In the genomic region with DNA sequence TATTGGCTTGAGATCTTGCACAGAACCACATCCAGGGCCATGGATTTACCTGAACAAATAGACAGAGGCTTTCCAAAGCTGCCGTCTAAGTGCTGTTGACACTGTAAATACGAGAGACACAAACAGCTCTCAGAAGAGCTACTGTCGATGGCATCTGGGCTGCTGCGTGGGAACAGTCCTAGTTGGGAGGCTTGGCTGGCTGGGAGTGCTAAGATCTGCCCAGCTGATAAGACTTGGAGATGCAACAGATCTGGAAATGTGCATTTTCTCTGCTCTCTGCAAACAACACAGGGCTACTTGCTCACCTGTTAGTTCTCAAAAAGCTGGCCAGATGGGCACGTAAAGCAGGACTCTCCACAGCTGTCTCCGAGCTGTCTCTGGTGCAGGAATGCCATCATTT, we compare ENCODE assay signal across 30 mouse cellular contexts.
"Had no signal": no experiment of that assay in that cellular context is flagged by ENCODE, and none has a peak within 500 bp of the region (broad histone marks: within the 10 kb centered on the region; RNA-seq: fewer than 3 reads in every experiment).

No protein-coding gene starts in this region.

- H3K9ac ChIP-seq: limb, embryonic 12.5 days; limb, embryonic 13.5 days; limb, embryonic 15.5 days; liver, embryonic 13.5 days; liver, embryonic 14.5 days; liver, embryonic 15.5 days; lung, embryonic 14.5 days; lung, embryonic 15.5 days; midbrain, embryonic 12.5 days; midbrain, embryonic 13.5 days; midbrain, embryonic 15.5 days; neural tube, embryonic 12.5 days had no signal

- H3K4me3 ChIP-seq: left cerebral cortex, adult 2 months; limb, embryonic 10.5 days; limb, embryonic 12.5 days; limb, embryonic 13.5 days; limb, embryonic 15.5 days; liver, embryonic 13.5 days; liver, embryonic 15.5 days; lung, embryonic 15.5 days; megakaryocyte, embryonic 14.5 days; midbrain, embryonic 10.5 days; midbrain, embryonic 12.5 days; midbrain, embryonic 13.5 days; midbrain, embryonic 15.5 days; myocyte; neural tube, embryonic 12.5 days had no signal

- ATAC-seq: lung, postnatal 0 days; midbrain, embryonic 13.5 days; midbrain, embryonic 15.5 days; midbrain, embryonic 16.5 days had no signal

- H3K4me1 ChIP-seq: limb, embryonic 13.5 days; limb, embryonic 15.5 days; liver, embryonic 13.5 days; liver, embryonic 15.5 days; lung, embryonic 15.5 days; megakaryocyte, embryonic 14.5 days; midbrain, embryonic 10.5 days; midbrain, embryonic 12.5 days; midbrain, embryonic 13.5 days; midbrain, embryonic 15.5 days; neural tube, embryonic 12.5 days had no signal

- H3K36me3 ChIP-seq: limb, embryonic 10.5 days; limb, embryonic 12.5 days; limb, embryonic 13.5 days; limb, embryonic 15.5 days; liver, embryonic 13.5 days; liver, embryonic 15.5 days; lung, embryonic 15.5 days; midbrain, embryonic 10.5 days; midbrain, embryonic 12.5 days; midbrain, embryonic 13.5 days; midbrain, embryonic 15.5 days; neural tube, embryonic 12.5 days had no signal

- H3K9me3 ChIP-seq: limb, embryonic 10.5 days; limb, embryonic 12.5 days; limb, embryonic 13.5 days; limb, embryonic 15.5 days; liver, embryonic 13.5 days; liver, embryonic 15.5 days; lung, embryonic 15.5 days; midbrain, embryonic 10.5 days; midbrain, embryonic 12.5 days; midbrain, embryonic 13.5 days; midbrain, embryonic 15.5 days; neural tube, embryonic 12.5 days had no signal

- H3K4me2 ChIP-seq: limb, embryonic 12.5 days; limb, embryonic 13.5 days; limb, embryonic 15.5 days; liver, embryonic 13.5 days; liver, embryonic 15.5 days; lung, embryonic 14.5 days; lung, embryonic 15.5 days; midbrain, embryonic 11.5 days; midbrain, embryonic 12.5 days; midbrain, embryonic 13.5 days; midbrain, embryonic 15.5 days; neural tube, embryonic 12.5 days had no signal

- H3K27ac ChIP-seq: left cerebral cortex, adult 2 months; limb, embryonic 10.5 days; limb, embryonic 12.5 days; limb, embryonic 13.5 days; limb, embryonic 15.5 days; liver, embryonic 13.5 days; liver, embryonic 14.5 days; liver, embryonic 15.5 days; lung, embryonic 15.5 days; macrophage; midbrain, embryonic 10.5 days; midbrain, embryonic 12.5 days; midbrain, embryonic 13.5 days; midbrain, embryonic 15.5 days; neural tube, embryonic 12.5 days had no signal

- DNase-seq: layer of hippocampus, postnatal 36 days; left cerebral cortex, postnatal 4 days; liver, embryonic 13.5 days; lung, adult 18-20 months; lung, adult 2 months; lung, embryonic 14.5 days; lung, postnatal 10 days; lung, postnatal 14 days; lung, postnatal 36 days; lung, postnatal 4 days; midbrain, embryonic 14.5 days had no signal

- H3K27me3 ChIP-seq: limb, embryonic 12.5 days; limb, embryonic 13.5 days; limb, embryonic 15.5 days; liver, embryonic 13.5 days; liver, embryonic 15.5 days; lung, embryonic 15.5 days; midbrain, embryonic 12.5 days; midbrain, embryonic 13.5 days; midbrain, embryonic 15.5 days; neural tube, embryonic 12.5 days had no signal
